Mouse (Mus musculus) neural tube, embryonic 12.5 days (tissue): Measurements from ENCODE around the gene Hdgfl2. TPM values are rescaled to one million over a fixed set of nuclear protein-coding genes. Genes with fewer than 3 reads are reported as not detected.
"Not testable (repeated sequence)": the region's sequence is repeated elsewhere in the genome, so short reads cannot be mapped to it uniquely, and the experiment has no call there.

Source experiments
- ATAC-seq: fragments of 200-750 bp; cut with Nextera tagmentation; 2 replicates; pipeline ENCODE4 v1.8.0; 2017; ENCODE audit warnings: low read depth, mild to moderate bottlenecking, moderate TSS enrichment, moderate library complexity; ENCODE audit not compliant: low FRiP score
- H3K27ac ChIP-seq: fragments of 300-500 bp; sonication (generic); 2 replicates; pipeline ENCODE4 v1.5.1; 2016
- H3K27me3 ChIP-seq: fragments of 300-500 bp; sonication (generic); replicated peaks from 2 replicates; pipeline ENCODE4 v1.6.1; 2016; ENCODE audit warnings: mild to moderate bottlenecking
- H3K36me3 ChIP-seq: fragments of 300-500 bp; sonication (generic); 2 replicates; pipeline ENCODE4 v1.6.1; 2016; ENCODE audit warnings: mild to moderate bottlenecking
- H3K4me1 ChIP-seq: fragments of 300-500 bp; sonication (generic); 2 replicates; pipeline ENCODE4 v1.6.1; 2016
- H3K4me2 ChIP-seq: fragments of 300-500 bp; sonication (generic); replicated peaks from 2 replicates; pipeline ENCODE4 v1.6.1; 2016; ENCODE audit warnings: mild to moderate bottlenecking
- H3K4me3 ChIP-seq: fragments of 300-500 bp; sonication (generic); 2 replicates; pipeline ENCODE4 v1.5.1; 2016
- H3K9ac ChIP-seq: fragments of 300-500 bp; sonication (generic); 2 replicates; pipeline ENCODE4 v1.6.1; 2016; ENCODE audit warnings: mild to moderate bottlenecking
- H3K9me3 ChIP-seq: fragments of 300-500 bp; sonication (generic); 2 replicates; pipeline ENCODE4 v1.6.1; 2016; ENCODE audit warnings: mild to moderate bottlenecking
- WGBS: fragments of 180-500 bp; shearing (Covaris S2); methylation state at CpG from one replicate; pipeline ENCODE4 v1.1.7; 2016; 5-methylcytosine and 5-hydroxymethylcytosine counted together
- polyA plus RNA-seq: library from polyadenylated mRNA; unstranded; fragments of >200 nt; fragmentation: Nextera tagmentation; extraction: Ambion mirVana; gene quantifications from 2 replicates; pipeline ENCODE4 v1.2.1, GENCODE M21; 2016

Hdgfl2 gene
- polyA plus RNA-seq, 1 experiment from 2014 or later: 166 TPM

DNA sequence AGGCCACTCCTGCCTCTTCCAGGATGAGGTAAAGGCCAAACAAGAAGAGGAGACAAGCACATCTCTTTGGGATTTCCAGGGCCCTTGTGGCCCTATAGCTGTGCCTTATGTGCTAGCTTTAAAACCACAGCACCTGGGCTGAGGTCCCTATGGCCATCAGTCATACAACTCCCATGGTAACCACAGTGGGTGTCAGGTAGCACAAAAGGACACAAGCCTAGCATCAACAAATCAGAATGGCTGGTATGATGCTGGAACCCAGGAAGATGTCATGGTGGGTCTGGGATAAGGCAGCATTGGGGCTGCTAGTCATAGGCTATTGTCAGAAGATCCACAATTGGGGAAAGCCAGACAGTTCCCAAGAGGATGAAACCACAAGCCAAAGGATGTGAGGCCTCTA, 8.3 kb upstream of the Hdgfl2 start:
- H3K36me3 ChIP-seq: peaks cover 69% of the 10 kb centered on the region
- H3K9me3 ChIP-seq: no peaks in the 10 kb centered on the region
- no peak overlapping the region for H3K9ac ChIP-seq
- H3K27me3 ChIP-seq: no peaks in the 10 kb centered on the region
- no peak overlapping the region for H3K4me2 ChIP-seq
- peaks cover 19% of the 10 kb centered on the region for H3K4me1 ChIP-seq
- H3K4me3 ChIP-seq: no peak overlapping the region
- ATAC-seq: no peak
- no peak overlapping the region for H3K27ac ChIP-seq

DNA sequence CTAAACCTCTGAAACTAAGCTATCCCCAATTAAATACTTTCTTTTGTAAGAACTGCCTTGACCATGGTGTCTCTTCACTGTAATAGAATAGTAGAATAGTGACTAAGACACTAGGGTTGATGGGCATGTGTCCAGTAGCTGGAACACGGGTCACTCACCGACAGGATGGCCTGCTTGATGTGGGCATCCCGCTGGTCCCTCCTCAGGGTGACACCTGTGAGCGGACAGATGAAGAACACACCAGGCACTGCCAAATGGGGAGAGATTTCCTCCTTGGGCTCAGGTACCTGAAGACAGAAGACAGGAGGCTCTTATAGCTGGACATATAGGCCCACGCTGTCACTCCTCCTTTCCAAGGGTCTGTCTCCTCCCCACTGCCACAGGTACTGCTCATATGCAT, 7.2 kb upstream of the Hdgfl2 start:
- Histone ChIP-seq H3K9me3 (no peaks in the 10 kb centered on the region), H3K4me1 (peaks cover 19% of the 10 kb centered on the region), H3K27ac (no peak overlapping the region), H3K36me3 (peaks cover 58% of the 10 kb centered on the region), H3K9ac (no peak overlapping the region), H3K27me3 (no peaks in the 10 kb centered on the region), H3K4me3 (no peak overlapping the region), H3K4me2 (no peak overlapping the region)
- 85% methylated on average over 5 of the region's 5 CpGs for WGBS
- no peak for ATAC-seq

DNA sequence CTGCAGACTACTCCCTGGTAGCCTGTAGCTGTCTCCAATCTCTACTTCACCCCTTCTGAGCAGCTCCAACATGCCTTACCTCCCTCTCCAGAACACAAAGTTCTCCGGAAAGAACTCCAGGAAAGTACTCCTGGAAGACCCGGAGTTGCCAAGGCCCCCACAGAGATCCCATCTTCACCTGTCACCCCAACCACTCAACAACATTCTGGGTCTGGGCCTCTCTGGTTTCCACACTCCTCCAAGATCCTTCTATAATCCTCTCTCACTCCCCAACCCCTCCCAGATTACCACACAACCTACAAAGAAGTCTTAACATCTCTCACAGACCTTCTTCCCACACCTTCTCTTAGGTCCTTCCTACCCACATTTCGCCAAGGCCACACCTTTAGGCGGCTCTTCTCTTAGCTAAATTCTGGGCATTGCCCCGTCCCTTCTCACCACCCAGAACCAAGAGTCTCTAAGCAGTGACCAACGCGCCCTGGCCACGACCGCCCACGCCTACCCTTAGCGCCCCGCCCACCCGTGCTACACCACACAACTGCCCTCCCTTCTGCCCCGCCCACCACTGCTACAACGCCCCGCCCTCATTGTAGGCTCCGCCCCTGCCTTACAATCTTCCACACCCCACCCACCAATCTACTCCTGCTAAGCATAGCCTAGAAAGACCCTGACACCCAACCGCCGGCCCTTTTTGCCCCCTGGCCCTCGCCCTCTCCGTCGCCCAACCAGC, 5.2 kb upstream of the Hdgfl2 start:
- WGBS: 9% methylated on average over 22 of the region's 22 CpGs
- no peaks in the 10 kb centered on the region for H3K27me3 ChIP-seq
- peaks cover 19% of the 10 kb centered on the region for H3K4me1 ChIP-seq
- peak overlapping the region; percentile 82 for H3K4me3 ChIP-seq
- no peaks in the 10 kb centered on the region for H3K9me3 ChIP-seq
- H3K9ac ChIP-seq: peak overlapping the region; percentile 82
- peaks cover 38% of the 10 kb centered on the region for H3K36me3 ChIP-seq
- peak overlapping the region; percentile 78 for H3K4me2 ChIP-seq
- ATAC-seq: peak; percentile 19
- peak overlapping the region; percentile 82 for H3K27ac ChIP-seq

DNA sequence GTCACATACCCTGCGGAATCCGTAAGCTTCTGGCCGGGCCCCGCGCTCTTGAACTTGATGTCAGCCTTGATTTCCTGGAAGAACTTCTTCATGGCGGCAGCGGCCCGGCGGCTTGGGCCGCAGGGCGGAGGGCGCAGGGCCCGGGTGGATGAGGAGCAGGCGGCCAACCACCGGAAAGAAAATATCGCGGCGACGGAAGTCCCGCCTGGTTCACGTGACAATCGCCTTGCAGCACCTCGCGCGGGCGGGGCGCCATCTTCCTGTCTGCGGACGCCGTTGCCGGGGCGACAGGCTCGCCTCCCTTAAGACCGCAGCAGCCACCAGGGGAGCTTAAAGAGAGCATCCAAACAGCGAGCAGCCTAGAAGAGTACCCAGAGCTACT, 4.6 kb upstream of the Hdgfl2 start, which contains the start of gene Ubxn6:
TSS of gene Ubxn6 (minus strand) at position 202 of the 382 bp plus-strand sequence.
- under 1% methylated on average over 35 of the region's 35 CpGs for WGBS
- ATAC-seq: peak; percentile 59
- H3K4me2 ChIP-seq: peak within 1 kb of the TSS; percentile 78
- peaks cover 32% of the 10 kb centered on the region for H3K36me3 ChIP-seq
- peak within 1 kb of the TSS; percentile 82 for H3K4me3 ChIP-seq
- peaks cover 19% of the 10 kb centered on the region for H3K4me1 ChIP-seq
- peak within 1 kb of the TSS; percentile 82 for H3K9ac ChIP-seq
- peak within 1 kb of the TSS; percentile 82 for H3K27ac ChIP-seq
- H3K9me3 ChIP-seq: no peaks in the 10 kb centered on the region
- H3K27me3 ChIP-seq: no peaks in the 10 kb centered on the region

DNA sequence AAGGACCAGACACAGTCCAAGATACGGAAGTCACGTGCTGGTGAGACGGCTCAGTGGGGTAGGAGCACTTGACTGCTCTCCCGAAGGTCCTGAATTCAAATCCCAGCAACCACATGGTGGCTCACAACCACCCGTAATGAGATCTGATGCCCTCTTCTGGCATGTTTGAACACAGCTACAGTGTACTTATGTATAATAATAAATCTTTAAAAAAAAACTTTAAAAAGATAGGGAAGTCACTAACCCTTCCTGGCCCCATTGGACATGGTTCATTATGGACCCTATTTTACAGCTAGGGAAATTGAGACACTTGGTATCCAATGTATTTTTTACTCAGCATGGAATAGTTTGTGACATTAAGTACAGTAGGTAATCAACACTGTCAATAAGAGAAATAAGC, 1.9 kb upstream of the Hdgfl2 start:
- no peak for ATAC-seq
- Histone ChIP-seq H3K27ac (no peak overlapping the region), H3K9ac (no peak overlapping the region), H3K9me3 (no peaks in the 10 kb centered on the region), H3K4me3 (no peak overlapping the region), H3K4me2 (no peak overlapping the region), H3K27me3 (no peaks in the 10 kb centered on the region), H3K36me3 (peaks cover 12% of the 10 kb centered on the region), H3K4me1 (peaks cover 44% of the 10 kb centered on the region)
- 91% methylated on average over 5 of the region's 5 CpGs for WGBS

DNA sequence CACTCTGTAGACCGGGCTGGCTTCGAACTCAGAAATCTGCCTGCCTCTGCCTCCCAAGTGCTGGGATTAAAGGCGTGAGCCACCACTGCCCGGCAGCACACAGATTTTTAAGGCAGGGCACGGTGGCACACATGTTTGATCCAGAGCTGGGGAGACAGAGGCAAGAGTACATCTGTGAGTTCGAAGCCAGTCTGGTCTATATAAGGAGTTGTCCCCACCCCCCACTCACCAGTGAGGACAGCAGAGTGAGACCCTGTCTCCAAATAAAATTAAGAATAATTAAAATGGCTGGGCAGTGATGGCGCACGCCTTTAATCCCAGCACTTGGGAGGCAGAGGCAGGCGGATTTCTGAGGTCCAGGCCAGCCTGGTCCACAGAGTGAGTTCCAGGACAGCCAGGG, 1.1 kb upstream of the Hdgfl2 start:
- H3K9me3 ChIP-seq, H3K27me3 ChIP-seq, ATAC-seq, H3K9ac ChIP-seq, H3K36me3 ChIP-seq, H3K27ac ChIP-seq, H3K4me3 ChIP-seq: not testable (repeated sequence)
- 65% methylated on average over 9 of the region's 9 CpGs for WGBS
- Histone ChIP-seq H3K4me1 (peaks cover 44% of the 10 kb centered on the region), H3K4me2 (peak overlapping the region; percentile 96)

DNA sequence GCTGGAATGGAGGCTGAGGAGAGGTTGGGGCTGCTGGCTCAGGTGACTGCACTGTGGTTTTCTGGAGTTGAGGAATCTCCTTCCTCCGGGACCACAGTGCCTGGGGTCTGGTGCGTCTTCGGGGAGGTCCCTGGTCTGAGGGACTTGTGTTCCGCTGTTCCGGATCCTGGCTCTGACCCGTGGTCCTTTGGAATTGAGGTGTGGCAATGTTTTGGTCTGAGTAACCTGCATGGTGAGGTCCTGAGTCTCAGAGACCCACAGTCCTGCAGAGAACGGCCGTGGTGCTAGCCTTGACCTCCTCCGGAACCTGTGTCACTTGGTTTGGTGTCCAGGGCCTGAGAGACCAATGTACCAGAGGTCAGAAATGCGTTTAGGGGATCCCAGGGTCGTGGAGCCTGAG, 487 bp downstream of the Hdgfl2 start:
- Histone ChIP-seq H3K36me3 (peaks cover 16% of the 10 kb centered on the region), H3K4me3 (peak overlapping the region; percentile 90), H3K4me2 (peak overlapping the region; percentile 96), H3K27me3 (no peaks in the 10 kb centered on the region), H3K9me3 (no peaks in the 10 kb centered on the region), H3K27ac (peak overlapping the region; percentile 57; the same call in 1 of the 2 replicates), H3K9ac (peak overlapping the region; percentile 88), H3K4me1 (peaks cover 33% of the 10 kb centered on the region)
- 4% methylated on average over 11 of the region's 11 CpGs for WGBS
- no peak; the same call in 1 of the 2 replicates for ATAC-seq

DNA sequence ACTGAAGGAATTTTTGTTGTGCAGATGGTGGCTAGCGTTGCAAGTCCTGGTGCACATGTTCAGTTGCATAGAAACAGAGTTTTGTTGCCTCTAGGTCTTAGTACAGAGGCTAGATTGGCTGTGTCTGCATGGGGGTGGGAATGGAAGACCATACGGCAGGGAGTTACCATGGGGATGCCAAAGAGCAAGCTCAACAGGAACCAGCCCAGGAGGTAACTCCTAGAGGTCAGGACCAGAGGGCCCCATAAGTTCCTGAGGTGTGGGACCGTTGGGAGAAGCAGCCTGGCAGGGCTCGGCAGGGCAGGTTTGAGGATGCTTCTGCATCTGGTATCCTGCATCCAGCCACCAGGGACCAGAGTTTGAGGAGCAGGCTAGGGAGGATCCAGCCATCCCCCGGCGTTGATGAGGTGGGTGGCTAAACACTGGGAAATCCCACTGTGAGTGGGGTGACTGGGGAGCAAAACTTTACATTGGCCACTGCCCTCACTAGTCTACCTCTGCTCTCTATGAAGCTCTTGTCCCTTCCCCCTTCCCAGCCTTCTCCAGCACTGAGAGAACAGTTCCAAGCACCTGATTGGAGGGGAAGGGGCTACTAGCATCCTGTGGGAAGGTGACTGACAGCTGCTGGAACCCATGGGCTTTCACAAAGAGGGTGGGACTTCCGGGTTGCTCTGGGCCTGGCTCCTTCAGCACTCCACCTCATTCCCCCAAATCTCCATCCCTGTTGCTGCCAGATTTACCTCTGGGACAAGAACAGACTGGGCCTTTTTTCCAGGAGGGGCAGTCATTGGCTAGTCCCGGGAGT, 1.5 kb downstream of the Hdgfl2 start:
- peak overlapping the region; percentile 96 for H3K4me2 ChIP-seq
- H3K27me3 ChIP-seq: no peaks in the 10 kb centered on the region
- peak; percentile 25 for ATAC-seq
- H3K4me1 ChIP-seq: peaks cover 25% of the 10 kb centered on the region
- H3K9ac ChIP-seq: peak overlapping the region; percentile 88
- H3K36me3 ChIP-seq: peaks cover 21% of the 10 kb centered on the region
- H3K9me3 ChIP-seq: no peaks in the 10 kb centered on the region
- 9% methylated on average over 8 of the region's 8 CpGs for WGBS
- peak overlapping the region; percentile 90 for H3K4me3 ChIP-seq
- H3K27ac ChIP-seq: no peak overlapping the region

DNA sequence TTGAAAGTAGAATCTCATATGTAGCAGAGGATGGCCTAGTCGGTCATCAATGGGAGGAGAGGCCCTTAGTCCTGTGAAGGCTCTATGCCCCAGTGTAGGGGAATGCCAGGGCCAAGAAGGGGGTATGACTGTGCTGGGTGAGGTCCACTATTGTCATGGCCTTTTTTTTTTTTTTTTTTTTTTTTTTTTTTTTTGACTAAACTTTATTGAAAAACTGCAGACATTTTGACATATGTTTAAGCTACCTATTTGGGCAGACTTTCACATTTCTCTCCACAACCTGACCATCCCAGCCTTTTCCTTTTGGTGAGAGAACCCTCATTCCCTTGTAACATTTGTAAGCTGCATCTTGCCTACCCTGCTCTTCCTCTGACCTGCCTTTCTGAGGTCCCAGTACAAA, 12.9 kb downstream of the Hdgfl2 start:
- Histone ChIP-seq H3K27me3 (no peaks in the 10 kb centered on the region), H3K36me3 (peaks cover 64% of the 10 kb centered on the region), H3K4me3 (no peak overlapping the region), H3K9ac (no peak overlapping the region), H3K27ac (no peak overlapping the region), H3K4me1 (no peaks in the 10 kb centered on the region), H3K4me2 (no peak overlapping the region), H3K9me3 (no peaks in the 10 kb centered on the region)
- WGBS: 89% methylated on average over 1 of the region's 1 CpGs
- ATAC-seq: no peak

DNA sequence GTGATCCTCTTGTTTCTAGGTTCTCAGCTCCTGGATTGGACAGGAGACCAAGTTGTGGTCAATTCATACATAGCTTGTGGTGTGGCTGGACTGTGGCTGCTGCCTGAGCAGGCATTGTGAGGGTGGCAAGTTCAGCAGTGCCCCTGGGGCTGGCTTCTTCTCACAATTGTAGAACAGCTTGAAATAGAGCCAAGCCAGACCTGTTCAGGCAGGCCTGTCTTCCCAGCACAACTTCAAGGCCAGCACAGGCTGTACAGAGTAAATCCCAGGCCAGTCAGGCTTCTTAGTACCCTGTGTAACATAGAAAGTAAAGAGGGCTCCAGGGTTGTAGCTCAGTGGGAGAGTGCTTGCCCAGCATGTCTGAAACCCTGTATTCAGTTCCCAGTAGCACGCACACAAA, 13.4 kb downstream of the Hdgfl2 start:
- Histone ChIP-seq H3K27me3 (no peaks in the 10 kb centered on the region), H3K27ac (no peak overlapping the region), H3K4me1 (no peaks in the 10 kb centered on the region), H3K36me3 (peaks cover 69% of the 10 kb centered on the region), H3K4me3 (no peak overlapping the region), H3K4me2 (no peak overlapping the region), H3K9me3 (no peaks in the 10 kb centered on the region), H3K9ac (no peak overlapping the region)
- 94% methylated on average over 1 of the region's 1 CpGs for WGBS
- ATAC-seq: no peak

DNA sequence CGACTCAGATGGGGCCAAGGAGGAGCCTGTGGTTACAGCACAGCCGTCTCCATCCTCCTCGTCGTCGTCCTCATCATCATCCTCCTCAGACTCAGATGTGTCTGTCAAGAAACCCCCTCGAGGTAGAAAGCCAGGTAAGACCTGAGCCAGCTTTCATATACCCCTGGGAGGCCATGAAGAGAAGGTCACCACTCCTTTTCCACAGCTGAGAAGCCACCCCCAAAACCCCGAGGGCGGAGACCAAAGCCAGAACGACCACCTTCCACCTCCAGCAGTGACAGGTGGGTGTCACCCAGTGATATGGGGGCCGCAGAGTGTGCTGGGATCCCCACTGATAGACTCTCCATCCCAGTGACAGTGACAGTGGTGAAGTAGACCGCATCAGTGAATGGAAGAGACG, 17.4 kb downstream of the Hdgfl2 start:
- Histone ChIP-seq H3K9ac (no peak overlapping the region), H3K27ac (no peak overlapping the region), H3K36me3 (peaks cover 86% of the 10 kb centered on the region), H3K4me1 (no peaks in the 10 kb centered on the region), H3K4me2 (no peak overlapping the region), H3K4me3 (no peak overlapping the region), H3K9me3 (no peaks in the 10 kb centered on the region), H3K27me3 (no peaks in the 10 kb centered on the region)
- WGBS: 92% methylated on average over 12 of the region's 12 CpGs
- no peak for ATAC-seq

DNA sequence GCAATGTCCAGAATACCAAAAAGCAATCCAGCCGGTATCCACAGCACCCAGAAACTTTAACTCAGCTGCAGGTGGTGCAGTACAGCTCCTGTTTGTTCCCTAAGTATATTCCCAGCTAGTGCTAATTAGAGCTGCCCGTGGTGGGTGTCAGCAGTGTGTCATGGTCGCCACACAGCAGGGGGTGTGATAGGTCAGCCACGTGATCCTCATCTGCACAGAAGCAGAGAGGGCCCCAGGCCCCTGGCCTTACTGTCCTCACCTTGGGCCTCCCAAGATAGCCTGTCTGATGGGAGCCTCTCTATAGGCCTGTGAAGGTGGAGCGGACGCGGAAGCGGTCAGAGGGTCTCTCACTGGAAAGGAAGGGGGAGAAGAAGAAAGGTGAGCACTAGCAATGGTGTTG, 18.7 kb downstream of the Hdgfl2 start:
- no peak for ATAC-seq
- no peaks in the 10 kb centered on the region for H3K27me3 ChIP-seq
- WGBS: 95% methylated on average over 8 of the region's 8 CpGs
- no peak overlapping the region for H3K4me2 ChIP-seq
- no peak overlapping the region for H3K4me3 ChIP-seq
- no peaks in the 10 kb centered on the region for H3K4me1 ChIP-seq
- no peak overlapping the region for H3K27ac ChIP-seq
- no peak overlapping the region for H3K9ac ChIP-seq
- H3K36me3 ChIP-seq: peaks cover 92% of the 10 kb centered on the region
- no peaks in the 10 kb centered on the region for H3K9me3 ChIP-seq
